Mouse (Mus musculus) yolk sac, embryonic 10.5 days (tissue): ENCODE results near the gene Gm21188.
A peak's percentile ranks its signal among the peaks of the same experiment; 100 is the strongest.
"Not testable (repeated sequence)": the region's sequence is repeated elsewhere in the genome, so short reads cannot be mapped to it uniquely, and the experiment has no call there.

ENCODE experiments used
- DNase-seq: peaks from one replicate; pipeline ENCODE4 v3.0.0-alpha.2; 2017; ENCODE audit warnings: low spot score

Gene Gm21188

GRCm38 (mm10) chr13:120026373-120026772, 25.6 kb downstream of the Gm21188 start:
- DNase-seq: not testable (repeated sequence)

GRCm38 (mm10) chr13:120025576-120025975, 26.4 kb downstream of the Gm21188 start:
- peak; percentile 0 for DNase-seq

GRCm38 (mm10) chr13:120025004-120025403, 27.0 kb downstream of the Gm21188 start:
- DNase-seq: not testable (repeated sequence)

GRCm38 (mm10) chr13:120024581-120024980, 27.4 kb downstream of the Gm21188 start:
- DNase-seq: peak; percentile 1

GRCm38 (mm10) chr13:120021477-120021876, 30.5 kb downstream of the Gm21188 start:
- not testable (repeated sequence) for DNase-seq

- not testable (repeated sequence) for DNase-seq
These were observed 36.5 kb downstream of the Gm21188 start for GRCm38 (mm10) chr13:120015348-120016007.

GRCm38 (mm10) chr13:120013962-120014361, 38.0 kb downstream of the Gm21188 start:
- DNase-seq: not testable (repeated sequence)

- not testable (repeated sequence) for DNase-seq
These were observed 38.5 kb downstream of the Gm21188 start for GRCm38 (mm10) chr13:120013544-120013943.

GRCm38 (mm10) chr13:120010068-120010467, 41.9 kb downstream of the Gm21188 start:
- DNase-seq: not testable (repeated sequence)

- DNase-seq: not testable (repeated sequence)
These were observed 52.8 kb downstream of the Gm21188 start for GRCm38 (mm10) chr13:119999215-119999614.

- DNase-seq: not testable (repeated sequence)
These were observed 53.4 kb downstream of the Gm21188 start for GRCm38 (mm10) chr13:119998442-119999086.

- not testable (repeated sequence) for DNase-seq
These were observed 60.0 kb downstream of the Gm21188 start for GRCm38 (mm10) chr13:119991917-119992496.

GRCm38 (mm10) chr13:119991264-119991663, 60.7 kb downstream of the Gm21188 start:
- DNase-seq: not testable (repeated sequence)
